Mouse (Mus musculus): ENCODE results near the gene Arpin. TPM values are rescaled to one million over a fixed set of nuclear protein-coding genes. Genes with fewer than 3 reads are reported as not detected.

The Arpin gene
- total RNA-seq, 4 experiments from 2014 or later: 2.0 to 3.4 (median 2.7) TPM

- no peak for DNase-seq (ENCODE audit: low spot score in 2 of 2)
Observed at GRCm38 (mm10) chr7:79892576-79893428, 42.4 kb downstream of the Arpin start.

GRCm38 (mm10) chr7:79890436-79891221 is 44.5 kb downstream of the Arpin start:
- no peak for DNase-seq (ENCODE audit: low spot score in 2 of 2)

GRCm38 (mm10) chr7:79888603-79889002 is 46.6 kb downstream of the Arpin start:
- DNase-seq (ENCODE audit: low spot score in 2 of 2): no peak

GRCm38 (mm10) chr7:79883613-79884334 is 51.4 kb downstream of the Arpin start:
- no peak for DNase-seq (ENCODE audit: low spot score in 2 of 2)

- no peak for DNase-seq (ENCODE audit: low spot score in 2 of 2)
Observed at GRCm38 (mm10) chr7:79881901-79882300, 53.3 kb downstream of the Arpin start.

- DNase-seq (ENCODE audit: low spot score in 2 of 2): peak; percentile 23 to 37
Observed at GRCm38 (mm10) chr7:79880998-79881397, 54.2 kb downstream of the Arpin start.

GRCm38 (mm10) chr7:79880033-79880432 is 55.1 kb downstream of the Arpin start:
- no peak for DNase-seq (ENCODE audit: low spot score in 2 of 2)

GRCm38 (mm10) chr7:79878455-79879025 is 56.6 kb downstream of the Arpin start:
- no peak for DNase-seq (ENCODE audit: low spot score in 2 of 2)

Small RNAs within 50 kb of the gene (microRNA-seq; reads per million reads assigned to microRNA genes)
- not detected for gene Gm24541

Other genes starting within 250 kb of the Arpin start
- gene Kif7, start 219.6 kb downstream of the Arpin start, total RNA-seq (2022): under 1 TPM; 0.27 to 0.52 (median 0.38) TPM
- gene Plin1, start 202.5 kb downstream of the Arpin start, total RNA-seq (2022): 10 to 100 TPM in 2 of 4 experiments, 1 to 10 TPM in 2; 1.7 to 34.7 (median 15.1) TPM
- 10 to 100 TPM; 12.3 to 17.2 (median 12.7) TPM for gene Pex11a, start 192.2 kb downstream of the Arpin start, total RNA-seq (2022)
- gene Wdr93, start 192.2 kb downstream of the Arpin start, total RNA-seq (2022): under 1 TPM in 2 of 4 experiments, not detected in 2; 0.11 to 0.13 TPM
- gene Mesp1, start 141.6 kb downstream of the Arpin start, total RNA-seq (2022): not detected
- gene Mesp2, start 124.6 kb downstream of the Arpin start, total RNA-seq (2022): not detected
- gene Anpep, start 74.3 kb downstream of the Arpin start, total RNA-seq (2022): 1 to 10 TPM; 2.8 to 5.8 (median 3.5) TPM
- gene Ap3s2, start 14.7 kb downstream of the Arpin start, total RNA-seq (2022): 10 to 100 TPM; 18.5 to 21.0 (median 20.0) TPM
- gene Zfp710, start 89.5 kb upstream of the Arpin start, total RNA-seq (2022): 10 to 100 TPM; 18.5 to 37.8 (median 27.3) TPM
- gene Idh2, start 180.0 kb upstream of the Arpin start, total RNA-seq (2022): 100 to 1,000 TPM; 295 to 383 (median 326) TPM